Mouse (Mus musculus) kidney, adult 2 months (tissue): ENCODE results near the gene Iqschfp. TPM values are rescaled to one million over a fixed set of nuclear protein-coding genes. Genes with fewer than 3 reads are reported as not detected.

Source experiments
- DNase-seq: peaks from one replicate; pipeline ENCODE4 v3.0.0; 2021
- H3K27ac ChIP-seq: fragments of 200-500 bp; 2 replicates; pipeline ENCODE4 v1.5.1; 2012; ENCODE audit warnings: low read depth, low read length, control low read depth, inconsistent platforms; ENCODE audit not compliant: insufficient read depth
- H3K27me3 ChIP-seq: fragments of 200-500 bp; replicated peaks from 2 replicates; pipeline ENCODE4 v1.6.1; 2012; ENCODE audit warnings: mild to moderate bottlenecking, moderate library complexity, low read length, inconsistent platforms; ENCODE audit not compliant: control insufficient read depth, insufficient read depth
- H3K36me3 ChIP-seq: fragments of 200-500 bp; 2 replicates; pipeline ENCODE4 v1.6.1; 2012; ENCODE audit warnings: mild to moderate bottlenecking, moderate library complexity, low read length, inconsistent platforms; ENCODE audit not compliant: control insufficient read depth, insufficient read depth
- H3K4me1 ChIP-seq: fragments of 200-500 bp; 2 replicates; pipeline ENCODE4 v1.6.1; 2011; ENCODE audit warnings: low read length; ENCODE audit not compliant: control insufficient read depth, insufficient read depth
- H3K4me3 ChIP-seq: fragments of 200-500 bp; 2 replicates; pipeline ENCODE4 v1.5.1; 2011; ENCODE audit warnings: mild to moderate bottlenecking, low read depth, low read length, control low read depth; ENCODE audit not compliant: insufficient read depth
- CTCF ChIP-seq: fragments of 200-500 bp; conservative IDR thresholded peaks from 2 replicates; pipeline ENCODE4 v1.5.1; 2011; ENCODE audit warnings: low read depth, mild to moderate bottlenecking, control low read depth, low read length, moderate library complexity, mixed read lengths; ENCODE audit not compliant: insufficient read depth, insufficient read length
- POLR2A ChIP-seq: fragments of 200-500 bp; IDR thresholded peaks from one replicate; pipeline ENCODE4 v1.6.1; 2011; ENCODE audit warnings: low read depth, low read length, control low read depth
- WGBS: fragments of 180-500 bp; shearing (Covaris S2); methylation state at CpG from one replicate; pipeline ENCODE4 v1.1.7; 2018; 5-methylcytosine and 5-hydroxymethylcytosine counted together
- polyA plus RNA-seq: library from polyadenylated mRNA; depleted of rRNA; stranded (reverse); fragments of >200 nt; gene quantifications from 2 replicates; pipeline ENCODE4 v1.2.3, GENCODE M21; 2012

Gene Iqschfp
- polyA plus RNA-seq, 1 experiment, result not detected

GRCm38 (mm10) chr3:67983329-67983728 is 91.3 kb downstream of the Iqschfp start:
- Histone ChIP-seq H3K4me3 (no peak overlapping the region), H3K36me3 (no peaks in the 10 kb centered on the region), H3K4me1 (no peaks in the 10 kb centered on the region), H3K27ac (no peak overlapping the region), H3K27me3 (no peaks in the 10 kb centered on the region; the same call in 1 of the 2 replicates)
- WGBS, result 41% methylated on average over 12 of the region's 12 CpGs
- TF ChIP-seq POLR2A (no peak), CTCF (no peak)
- no peak for DNase-seq

- TF ChIP-seq CTCF, result no peak
- TF ChIP-seq POLR2A, result no peak
- Histone ChIP-seq H3K27me3 (no peaks in the 10 kb centered on the region), H3K36me3 (no peaks in the 10 kb centered on the region), H3K27ac (no peak overlapping the region), H3K4me3 (no peak overlapping the region), H3K4me1 (no peaks in the 10 kb centered on the region)
- no peak for DNase-seq
- WGBS, result 72% methylated on average over 4 of the region's 4 CpGs
These were observed 110.4 kb downstream of the Iqschfp start for GRCm38 (mm10) chr3:68002415-68002814.

- no peak for DNase-seq
- H3K4me1 ChIP-seq, result no peaks in the 10 kb centered on the region
- H3K4me3 ChIP-seq, result no peak overlapping the region
- no peaks in the 10 kb centered on the region for H3K27me3 ChIP-seq
- TF ChIP-seq CTCF, result no peak
- TF ChIP-seq POLR2A, result no peak
- H3K27ac ChIP-seq, result no peak overlapping the region
- H3K36me3 ChIP-seq, result no peaks in the 10 kb centered on the region
These were observed 120.3 kb downstream of the Iqschfp start for GRCm38 (mm10) chr3:68012342-68012741.

GRCm38 (mm10) chr3:68015786-68016185 is 123.8 kb downstream of the Iqschfp start:
- no peaks in the 10 kb centered on the region for H3K36me3 ChIP-seq
- no peak for TF ChIP-seq CTCF
- no peak for TF ChIP-seq POLR2A
- H3K4me3 ChIP-seq, result no peak overlapping the region
- no peaks in the 10 kb centered on the region for H3K27me3 ChIP-seq
- DNase-seq, result peak; percentile 0
- WGBS, result 21% methylated on average over 1 of the region's 1 CpGs
- H3K4me1 ChIP-seq, result no peaks in the 10 kb centered on the region
- no peak overlapping the region for H3K27ac ChIP-seq

GRCm38 (mm10) chr3:68019401-68019800 is 127.4 kb downstream of the Iqschfp start:
- H3K4me3 ChIP-seq, result no peak overlapping the region
- no peak for DNase-seq
- WGBS, result 78% methylated on average over 4 of the region's 4 CpGs
- H3K36me3 ChIP-seq, result no peaks in the 10 kb centered on the region
- H3K4me1 ChIP-seq, result no peaks in the 10 kb centered on the region
- TF ChIP-seq POLR2A (no peak), CTCF (no peak)
- H3K27me3 ChIP-seq, result no peaks in the 10 kb centered on the region
- H3K27ac ChIP-seq, result no peak overlapping the region

GRCm38 (mm10) chr3:68036097-68036496 is 144.1 kb downstream of the Iqschfp start:
- H3K36me3 ChIP-seq, result no peaks in the 10 kb centered on the region
- H3K4me3 ChIP-seq, result no peak overlapping the region
- H3K4me1 ChIP-seq, result no peaks in the 10 kb centered on the region
- no peak for DNase-seq
- WGBS, result 27% methylated on average over 3 of the region's 3 CpGs
- TF ChIP-seq POLR2A (no peak), CTCF (no peak)
- no peaks in the 10 kb centered on the region for H3K27me3 ChIP-seq
- H3K27ac ChIP-seq, result no peak overlapping the region

GRCm38 (mm10) chr3:68042951-68043350 is 150.9 kb downstream of the Iqschfp start:
- TF ChIP-seq POLR2A (no peak), CTCF (no peak)
- H3K4me3 ChIP-seq, result no peak overlapping the region
- no peak for DNase-seq
- H3K27me3 ChIP-seq, result no peaks in the 10 kb centered on the region
- H3K4me1 ChIP-seq, result no peaks in the 10 kb centered on the region
- H3K27ac ChIP-seq, result no peak overlapping the region
- WGBS, result 89% methylated on average over 2 of the region's 2 CpGs
- H3K36me3 ChIP-seq, result no peaks in the 10 kb centered on the region

GRCm38 (mm10) chr3:68045475-68046416 is 153.7 kb downstream of the Iqschfp start:
- DNase-seq, result peak; percentile 47
- no peak overlapping the region for H3K27ac ChIP-seq
- H3K4me1 ChIP-seq, result no peaks in the 10 kb centered on the region
- WGBS, result 50% methylated on average over 9 of the region's 9 CpGs
- H3K27me3 ChIP-seq, result no peaks in the 10 kb centered on the region
- peak; percentile 76 for TF ChIP-seq CTCF
- no peak for TF ChIP-seq POLR2A
- H3K4me3 ChIP-seq, result no peak overlapping the region
- no peaks in the 10 kb centered on the region for H3K36me3 ChIP-seq
